Mouse (Mus musculus) left cerebral cortex, postnatal 25 days (tissue): ENCODE results near the gene Gm3164. TPM values are rescaled to one million over a fixed set of nuclear protein-coding genes. Genes with fewer than 3 reads are reported as not detected.
"Not testable (repeated sequence)": the region's sequence is repeated elsewhere in the genome, so short reads cannot be mapped to it uniquely, and the experiment has no call there.

Experiments
- DNase-seq, 2 experiments: peaks; one replicate each; pipeline ENCODE4 v3.0.0; 2022; ENCODE audit warnings: low spot score in 2 of 2, mixed read lengths in 1 of 2
- intact Hi-C: fragments of 180-260 bp; cut with DNase I; formaldehyde crosslinking; loops from one replicate; pipeline ENCODE4 v1.15.1; 2025
- total RNA-seq, 2 experiments: library from RNA; stranded (reverse); gene quantifications; 2 replicates each; pipeline ENCODE4 v1.2.3; 2021

The Gm3164 gene
- total RNA-seq, result under 1 TPM; 0.46 to 0.94 TPM

DNA sequence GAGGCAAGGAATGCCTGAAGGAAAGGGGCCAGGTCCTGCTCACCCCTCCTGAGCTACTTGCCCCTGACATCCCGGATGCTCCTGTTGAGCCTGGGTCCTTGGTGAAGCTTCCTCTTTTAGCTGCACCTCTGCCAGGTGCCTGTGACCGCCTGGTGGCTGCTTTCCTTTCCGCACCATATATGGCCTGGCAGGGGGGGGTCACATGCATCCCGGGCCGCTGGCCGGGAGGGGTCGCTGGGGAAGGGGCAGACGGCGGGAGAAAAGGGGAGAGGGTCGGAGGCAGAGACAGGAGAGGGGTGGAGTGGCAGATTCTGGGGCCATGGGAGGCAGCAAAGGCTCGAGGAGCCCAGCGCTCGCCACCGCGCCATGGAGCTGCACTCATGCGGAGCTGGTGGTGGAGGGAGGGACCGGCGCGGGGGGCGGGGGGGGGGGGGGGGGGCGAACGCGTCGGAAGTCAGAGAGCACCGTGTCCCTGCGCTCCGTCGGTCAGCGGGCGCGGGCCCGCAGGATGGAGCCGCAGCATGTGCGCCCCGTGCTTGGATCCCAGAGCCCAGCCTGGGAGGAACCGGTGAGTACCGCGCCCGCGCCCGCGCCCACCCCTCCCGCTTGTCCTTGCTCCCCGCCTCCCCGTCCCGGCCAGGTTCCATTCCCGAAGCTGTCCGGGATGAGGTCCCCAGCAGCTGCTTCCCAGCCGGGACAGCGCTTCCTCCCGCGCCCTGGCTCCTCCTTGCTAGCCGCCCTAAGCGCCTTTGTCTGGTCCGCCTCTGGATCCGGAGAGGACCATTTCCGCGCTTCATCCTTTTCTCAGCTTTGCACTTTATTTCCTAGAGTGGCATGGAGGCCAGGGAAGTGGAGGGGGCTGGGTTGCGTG, at the start of gene Gm3164:
Gene Gm3164 (plus strand): TSS at position 484 of the 871 bp plus-strand sequence.
- intact Hi-C loops, result not testable (repeated sequence)
- DNase-seq, result peak in 1 of 2 experiments; percentile 11

DNA sequence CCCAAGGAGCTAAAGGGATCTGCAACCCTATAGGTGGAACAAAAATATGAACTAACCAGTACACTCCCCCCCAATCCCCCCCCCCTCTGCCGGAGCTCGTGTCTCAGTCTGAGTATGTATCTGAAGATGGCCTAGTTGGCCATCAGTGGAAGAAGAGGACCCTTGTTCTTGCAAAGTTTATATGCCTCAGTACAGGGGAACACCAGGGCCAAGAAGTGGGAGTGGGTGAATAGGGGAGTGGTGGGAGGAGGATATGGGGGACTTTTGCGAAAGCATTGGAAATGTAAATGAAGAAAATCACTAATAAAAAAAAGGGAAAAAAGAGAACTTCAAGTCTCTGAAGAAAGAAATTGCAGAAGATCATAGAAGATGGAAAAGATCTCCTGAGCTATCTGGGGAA, 46.3 kb upstream of the Gm3164 start:
- DNase-seq, intact Hi-C loops: not testable (repeated sequence)

DNA sequence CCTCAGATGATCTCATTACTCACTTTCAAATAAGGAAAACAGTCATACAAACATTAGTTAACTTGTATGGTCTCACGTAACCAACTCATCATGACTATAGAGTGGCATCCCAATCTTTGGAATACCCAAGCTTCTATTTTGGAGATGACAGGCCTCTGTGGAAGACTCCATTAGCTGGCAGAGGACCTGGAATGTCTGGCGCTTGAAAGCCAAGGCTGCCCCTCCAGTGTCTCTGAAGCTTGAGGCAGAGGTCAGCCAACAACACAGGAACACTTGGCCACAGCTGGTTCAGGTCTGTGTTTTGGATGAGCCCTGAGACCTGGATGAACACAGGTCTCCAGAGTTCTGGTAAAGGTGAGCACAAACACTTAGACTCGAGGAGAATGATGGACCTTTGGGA, 45.6 kb upstream of the Gm3164 start:
- intact Hi-C loops, DNase-seq: not testable (repeated sequence)

DNA sequence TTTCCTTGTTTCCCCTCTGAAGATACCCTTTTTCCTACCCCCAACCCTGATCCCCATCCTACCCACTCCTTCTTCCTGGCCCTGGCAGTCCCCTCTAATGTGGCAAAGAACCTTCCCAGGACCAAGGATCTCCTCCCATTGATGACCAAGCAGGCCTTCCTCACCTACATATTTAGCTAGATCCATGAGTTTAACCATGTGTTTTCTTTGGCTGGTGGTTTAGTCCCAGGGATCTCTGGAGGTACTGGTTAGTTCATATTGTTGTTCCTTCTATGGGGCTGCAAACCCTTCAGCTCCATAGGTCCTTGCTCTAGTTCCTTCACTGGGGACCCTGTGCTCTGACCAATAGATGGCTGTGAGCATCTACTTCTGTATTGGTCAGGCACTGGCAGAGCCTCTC, 37.4 kb upstream of the Gm3164 start:
- DNase-seq, intact Hi-C loops: not testable (repeated sequence)

DNA sequence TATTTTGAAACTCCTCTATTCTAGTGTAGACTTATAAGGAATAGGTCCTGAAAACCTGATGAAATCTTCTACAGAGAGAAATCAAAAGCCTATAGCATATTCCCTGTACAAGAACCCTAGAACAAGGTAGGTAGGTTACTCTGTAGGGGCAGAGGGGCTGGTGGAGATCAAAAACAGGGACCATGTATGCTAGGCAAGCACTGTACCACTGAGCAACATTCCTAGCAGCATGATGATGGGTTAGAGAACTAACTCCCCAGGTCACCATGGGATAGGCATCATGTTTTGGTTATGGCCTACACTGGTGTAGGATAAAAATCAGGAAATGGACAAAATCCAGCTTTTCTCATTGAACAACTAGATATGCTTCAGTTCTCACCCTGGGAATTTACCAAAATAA, 29.6 kb upstream of the Gm3164 start:
- intact Hi-C loops, DNase-seq: not testable (repeated sequence)

DNA sequence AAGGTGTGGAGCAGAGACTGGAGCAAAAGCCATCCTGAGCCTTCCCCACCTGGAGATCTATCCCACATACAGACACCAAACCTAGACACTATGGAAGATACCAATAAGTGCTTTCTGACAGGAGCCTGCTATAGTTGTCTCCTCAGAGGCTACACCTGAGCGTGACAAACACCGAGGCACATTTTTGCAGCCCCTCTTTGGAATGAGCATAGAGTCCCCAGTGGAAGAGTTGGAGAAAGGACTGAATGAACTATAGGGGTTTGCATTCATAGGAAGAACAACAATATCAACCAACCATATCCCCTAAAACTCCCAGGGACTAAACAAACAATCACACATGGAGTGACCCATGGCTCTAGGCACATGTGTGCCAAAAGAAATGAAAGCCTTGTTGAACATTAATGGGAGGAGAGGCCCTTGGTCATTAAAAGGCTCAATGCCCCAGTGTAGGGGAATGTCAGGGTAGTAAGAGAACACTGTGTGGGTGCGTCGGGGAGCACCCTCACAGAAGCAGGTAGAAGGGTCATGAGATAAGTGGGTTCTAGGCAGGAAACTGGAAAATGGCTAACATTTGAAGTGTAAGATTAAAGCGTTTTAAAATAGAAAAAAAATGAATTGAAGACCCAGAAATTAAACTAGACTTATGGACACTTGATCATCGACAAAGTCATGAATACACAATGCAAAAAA, 22.3 kb upstream of the Gm3164 start:
- intact Hi-C loops, DNase-seq: not testable (repeated sequence)

DNA sequence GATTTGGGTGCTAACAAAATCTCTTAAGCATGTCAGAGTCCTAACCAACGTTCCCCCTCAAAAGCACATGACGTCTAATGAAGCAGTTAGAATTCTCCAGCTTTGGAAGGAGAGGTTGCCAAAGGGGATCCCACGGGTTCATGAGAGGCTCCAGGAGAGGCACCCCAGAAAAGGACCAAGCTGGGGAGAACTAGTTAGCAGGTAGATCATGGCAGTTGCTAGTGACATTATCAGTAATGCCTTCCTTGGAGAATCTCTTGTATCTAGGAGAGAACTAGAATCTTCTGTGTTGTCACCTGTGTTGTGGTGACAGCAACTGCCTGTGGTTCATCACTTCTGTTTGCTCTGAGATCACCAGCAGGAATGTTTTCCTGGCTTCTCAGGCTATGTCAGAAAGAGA, 18.0 kb upstream of the Gm3164 start, which contains the start of gene Gm3159:
Gene Gm3159 (plus strand): TSS at position 301 of the 400 bp plus-strand sequence.
- intact Hi-C loops, DNase-seq: not testable (repeated sequence)

DNA sequence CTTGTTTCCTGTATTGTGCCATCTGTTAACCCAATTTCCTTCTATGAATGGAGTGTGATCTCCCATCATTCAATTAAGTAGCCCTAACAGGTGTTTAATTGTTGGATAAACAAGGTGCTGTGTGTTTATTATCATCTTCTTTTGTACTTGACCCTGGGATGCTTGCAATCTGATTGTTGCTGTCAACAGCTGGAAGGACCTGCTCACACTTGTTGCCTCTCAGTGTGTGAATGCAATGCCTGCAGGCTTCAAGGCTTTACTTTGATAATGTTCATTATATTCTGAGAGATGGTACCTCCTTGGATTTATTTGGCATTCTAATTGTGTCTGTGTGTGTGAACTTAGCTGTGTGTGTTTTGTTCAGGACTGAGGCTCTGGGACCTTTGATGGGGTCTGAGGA, 16.6 kb upstream of the Gm3164 start:
- intact Hi-C loops, DNase-seq: not testable (repeated sequence)

DNA sequence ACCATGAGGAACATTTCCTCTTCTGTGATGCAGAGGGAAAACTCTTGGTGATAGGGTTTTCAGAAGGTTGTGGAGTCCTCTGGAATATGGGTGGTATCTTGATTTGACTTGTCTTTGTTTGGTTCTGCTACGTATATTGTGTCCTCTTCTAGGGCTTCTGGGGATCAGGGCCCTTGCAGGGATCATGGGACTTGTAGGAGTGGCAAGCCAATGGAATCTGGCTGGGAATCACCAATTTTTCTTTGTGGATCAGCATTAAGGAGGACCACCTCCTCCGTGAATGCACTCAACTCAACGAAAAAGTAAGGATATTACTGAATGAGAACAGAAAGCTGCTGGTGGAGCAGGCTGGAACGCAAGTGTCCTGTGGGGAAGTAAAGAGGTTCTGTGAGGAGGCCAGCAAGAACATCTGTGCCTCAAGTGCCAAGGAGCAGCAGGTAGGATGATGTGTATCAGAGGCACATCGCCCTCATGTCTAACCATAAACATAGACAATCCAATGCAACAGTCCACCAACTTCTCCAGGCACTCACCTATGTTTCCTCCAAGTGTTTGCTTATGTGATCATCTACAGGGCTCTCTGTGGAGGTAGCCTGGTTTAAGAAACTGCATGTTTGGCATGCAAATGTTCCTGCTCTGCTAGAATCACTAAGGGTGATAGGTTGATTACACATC, 15.0 kb upstream of the Gm3164 start:
- intact Hi-C loops, DNase-seq: not testable (repeated sequence)

DNA sequence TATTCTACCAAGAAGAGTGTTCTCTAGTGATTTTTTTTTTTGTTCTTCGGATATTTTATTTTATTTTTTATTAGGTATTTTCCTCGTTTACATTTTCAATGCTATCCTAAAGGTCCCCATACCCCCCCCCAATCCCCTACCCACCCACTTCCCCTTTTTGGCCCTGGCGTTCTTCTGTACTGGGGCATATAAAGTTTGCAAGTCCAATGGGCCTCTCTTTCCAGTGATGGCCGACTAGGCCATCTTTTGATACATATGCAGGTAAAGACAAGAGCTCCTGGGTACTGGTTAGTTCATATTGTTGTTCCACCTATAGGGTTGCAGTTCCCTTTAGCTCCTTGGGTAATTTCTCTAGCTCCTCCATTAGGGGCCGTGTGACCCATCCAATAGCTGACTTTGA, 14.0 kb upstream of the Gm3164 start:
- intact Hi-C loops, DNase-seq: not testable (repeated sequence)

DNA sequence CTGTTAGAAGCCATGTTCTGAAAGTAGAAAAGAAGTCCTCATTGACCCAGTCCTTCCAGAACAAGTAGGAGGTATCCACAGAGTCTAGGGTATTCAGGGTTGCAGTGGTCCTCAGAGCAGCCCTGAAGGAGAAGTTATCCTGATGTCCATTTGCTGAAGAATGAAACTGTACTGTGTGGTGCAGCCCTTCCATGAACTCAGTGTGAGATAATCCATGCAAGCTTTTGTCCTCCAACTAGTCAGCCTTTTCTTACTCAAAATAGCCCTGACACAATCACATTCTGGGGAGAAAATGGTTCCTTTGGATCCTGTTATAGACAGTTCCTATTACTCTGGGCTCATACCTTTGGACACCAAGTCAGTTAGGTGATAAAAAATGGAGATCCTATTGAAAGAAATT, 11.4 kb upstream of the Gm3164 start:
- intact Hi-C loops, DNase-seq: not testable (repeated sequence)

DNA sequence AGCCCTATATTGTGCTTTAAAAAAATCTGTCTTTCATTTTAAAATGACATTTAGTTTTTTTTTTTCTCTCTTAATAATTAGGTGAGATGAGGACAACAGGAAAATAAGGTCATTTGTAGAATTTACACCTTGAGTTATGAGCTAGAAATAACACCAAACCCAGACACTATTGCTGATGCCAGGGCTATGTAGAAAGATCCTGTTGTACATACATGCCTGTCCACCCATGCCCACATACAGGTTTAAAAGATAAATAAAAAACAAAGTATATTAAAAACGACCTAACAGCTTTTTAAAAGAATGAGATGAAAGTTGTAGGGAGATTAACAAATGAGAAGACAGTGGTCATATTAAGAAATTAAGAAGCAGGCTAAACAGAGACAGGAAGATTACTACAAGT, 5.3 kb upstream of the Gm3164 start:
- intact Hi-C loops, result not testable (repeated sequence)
- peak in 1 of 2 experiments; percentile 11 for DNase-seq

DNA sequence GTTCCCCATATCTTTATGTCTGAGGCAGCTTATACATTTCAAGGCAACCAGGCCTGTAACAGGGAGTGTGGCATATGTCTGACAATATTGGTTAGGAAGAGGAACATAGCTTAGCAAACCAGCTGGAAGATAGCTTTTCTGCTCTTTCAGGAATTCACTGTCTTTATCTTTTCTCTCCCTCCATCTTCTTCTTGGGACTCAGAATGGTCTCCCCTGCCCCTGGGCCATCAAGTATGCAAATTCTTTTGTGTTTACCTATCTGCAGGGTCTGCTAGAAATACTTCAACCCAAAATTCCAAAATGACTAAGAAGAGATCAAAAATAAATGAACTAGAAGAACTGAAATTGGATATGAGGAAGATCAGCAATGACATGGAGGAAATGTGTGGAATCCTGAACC, 15.4 kb downstream of the Gm3164 start, which contains the start of gene Gm3173:
Gene Gm3173 (plus strand): TSS at position 301 of the 400 bp plus-strand sequence.
- DNase-seq, intact Hi-C loops: not testable (repeated sequence)

DNA sequence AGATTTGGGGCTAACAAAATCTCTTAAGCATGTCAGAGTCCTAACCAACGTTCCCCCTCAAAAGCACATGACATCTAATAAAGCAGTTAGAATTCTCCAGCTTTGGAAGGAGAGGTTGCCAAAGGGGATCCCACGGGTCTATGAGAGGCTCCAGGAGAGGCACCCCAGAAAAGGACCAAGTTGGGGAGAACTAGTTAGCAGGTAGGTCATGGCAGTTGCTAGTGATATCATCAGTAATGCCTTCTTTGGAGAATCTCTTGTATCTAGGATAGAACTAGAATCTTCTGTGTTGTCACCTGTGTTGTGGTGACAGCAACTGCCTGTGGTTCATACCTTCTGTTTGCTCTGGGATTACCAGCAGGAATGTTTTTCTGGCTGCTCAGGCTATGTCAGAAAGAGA, 66.2 kb downstream of the Gm3164 start, which contains the start of gene Gm3182:
Gene Gm3182 (plus strand): TSS at position 301 of the 400 bp plus-strand sequence.
- DNase-seq, intact Hi-C loops: not testable (repeated sequence)

Other genes starting within 250 kb of the Gm3164 start
- under 1 TPM; 0.34 to 0.46 TPM for gene Gm2974, start 232.9 kb upstream of the Gm3164 start, total RNA-seq
- gene Gm3138, start 165.8 kb upstream of the Gm3164 start, total RNA-seq, result not detected
- not detected for gene Gm3149, start 98.2 kb upstream of the Gm3164 start, total RNA-seq
- under 1 TPM; 0.87 to 0.96 TPM for gene 2610042L04Rik, start 80.7 kb upstream of the Gm3164 start, total RNA-seq
- gene Gm3159, start 17.9 kb upstream of the Gm3164 start, total RNA-seq, result not detected
- gene Gm3173, start 15.5 kb downstream of the Gm3164 start, total RNA-seq, result not detected
- not detected for gene Gm3182, start 66.3 kb downstream of the Gm3164 start, total RNA-seq
- gene Gm3047, start 140.0 kb downstream of the Gm3164 start, total RNA-seq, result not detected
- gene Gm8159, start 216.9 kb downstream of the Gm3164 start, total RNA-seq, result under 1 TPM; 0.32 to 0.44 TPM
- under 1 TPM in 1 of 2 experiments, not detected in 1; 0.23 TPM for gene Gm3239, start 248.7 kb downstream of the Gm3164 start, total RNA-seq